Mouse (Mus musculus) heart, postnatal 0 days (tissue): Measurements from ENCODE around the gene Megf11.

Experiments
- CTCF ChIP-seq: IDR thresholded peaks from 2 replicates; pipeline ENCODE4 v1.5.1; 2016; ENCODE audit warnings: antibody characterized with exemption, control low read depth, low read depth
- EP300 ChIP-seq: IDR thresholded peaks from 2 replicates; pipeline ENCODE4 v1.6.1; 2016; ENCODE audit warnings: antibody characterized with exemption, low read depth

- no peak for TF ChIP-seq CTCF
- TF ChIP-seq EP300, result no peak
Measured at GRCm38 (mm10) chr9:64341254-64341566, 44.2 kb upstream of the Megf11 start, which contains the start of gene Dis3l.
